Comparison of ENCODE assay signal across 9 mouse cellular contexts in genomic region chr8:70553740-70554139, GRCm38 (mm10). TPM values are rescaled to one million over a fixed set of nuclear protein-coding genes. Genes with fewer than 3 reads are reported as not detected.
DNase-seq lines count a peak whose midpoint lies in the region; ATAC-seq and TF ChIP-seq lines count a peak whose summit lies in the region.
"Had no signal": no experiment of that assay in that cellular context is flagged by ENCODE, and none has a peak within 500 bp of the region (broad histone marks: within the 10 kb centered on the region; RNA-seq: fewer than 3 reads in every experiment).

No protein-coding gene starts in this region.

- TF ChIP-seq CTCF in lung, adult 2 months (IDR thresholded peaks at IDR 0.05; ENCODE audit: insufficient read depth, low read length), result no peak

- peak; percentile 49 to 60 for DNase-seq in lung, adult 18-20 months
- DNase-seq in lung, adult 2 months, result no peak
- DNase-seq in adrenal gland, postnatal 36 days, result peak; percentile 72 to 80
- DNase-seq in gastrocnemius, adult 8-10 months (ENCODE audit: low spot score in 2 of 2), result peak; percentile 58 to 81
- DNase-seq in skeletal muscle tissue, adult 2 months (ENCODE audit: low read depth, low spot score), result peak; percentile 78
- no peak for DNase-seq in spleen, adult 12 weeks (ENCODE audit: low spot score)
- no peak for DNase-seq in embryonic facial prominence, embryonic 10.5 days (ENCODE audit: low spot score)

- H3K9ac ChIP-seq in intestine, embryonic 16.5 days (ENCODE audit: low read depth, low read length), result no peak overlapping the region

- H3K9me3 ChIP-seq in intestine, embryonic 16.5 days (ENCODE audit: control insufficient read depth, low read length), result no peaks in the 10 kb centered on the region
- no peaks in the 10 kb centered on the region for H3K9me3 ChIP-seq in embryonic facial prominence, embryonic 10.5 days

- ATAC-seq in intestine, embryonic 16.5 days, result no peak
- ATAC-seq: Patski had no signal

- H3K27ac ChIP-seq in intestine, embryonic 16.5 days (ENCODE audit: low read length), result 0 out of 2 replicates have a peak overlapping the region, but pooled peaks have one; percentile 16
- no peak overlapping the region for H3K27ac ChIP-seq in embryonic facial prominence, embryonic 10.5 days (replicated peaks)

- no peaks in the 10 kb centered on the region for H3K27me3 ChIP-seq in intestine, embryonic 16.5 days (replicated peaks; ENCODE audit: control insufficient read depth, insufficient read depth, low read length)
- no peaks in the 10 kb centered on the region for H3K27me3 ChIP-seq in embryonic facial prominence, embryonic 10.5 days (replicated peaks; ENCODE audit: low read depth, poor library complexity, severe bottlenecking)
- H3K27me3 ChIP-seq: Patski had no signal

- TF ChIP-seq POLR2A in lung, adult 2 months (IDR thresholded peaks at IDR 0.05; ENCODE audit: borderline replicate concordance, extremely low read depth, low read depth, low read length), result no peak

- no peak overlapping the region for H3K4me3 ChIP-seq in lung, adult 2 months (replicated peaks; ENCODE audit: extremely low read depth, low read depth, low read length)
- no peak overlapping the region for H3K4me3 ChIP-seq in intestine, embryonic 16.5 days (ENCODE audit: low read length)
- no peak overlapping the region for H3K4me3 ChIP-seq in embryonic facial prominence, embryonic 10.5 days

- H3K36me3 ChIP-seq in intestine, embryonic 16.5 days (ENCODE audit: control insufficient read depth, insufficient read depth, low read length), result no peaks in the 10 kb centered on the region
- peaks cover 5% of the 10 kb centered on the region for H3K36me3 ChIP-seq in embryonic facial prominence, embryonic 10.5 days (replicated peaks)

- H3K4me2 ChIP-seq in intestine, embryonic 16.5 days (ENCODE audit: low read depth, low read length), result no peak overlapping the region

- H3K4me1 ChIP-seq in lung, adult 2 months (ENCODE audit: control insufficient read depth, insufficient read depth, low read length), result peaks cover 36% of the 10 kb centered on the region
- H3K4me1 ChIP-seq in intestine, embryonic 16.5 days (ENCODE audit: control insufficient read depth, insufficient read depth, low read length), result peaks cover 21% of the 10 kb centered on the region
- H3K4me1 ChIP-seq in embryonic facial prominence, embryonic 10.5 days, result peaks cover 17% of the 10 kb centered on the region; the same call in 1 of the 2 replicates

RNA-seq across cellular contexts. Expression of gene Ell, which starts 14.5 kb away (rescaled TPM):
- 29.6 and 32.9 TPM in 2 replicates for polyA plus RNA-seq in lung, adult 2 months (2012; rRNA removed)
- total RNA-seq in adrenal gland, postnatal 36 days (2021), result 10 to 100 TPM; 22.3 to 25.3 TPM
- total RNA-seq in gastrocnemius, adult 8-10 months (2022), result 10 to 100 TPM; 11.9 to 14.7 (median 12.3) TPM
- 16.6 and 17.7 TPM in 2 replicates for polyA plus RNA-seq in intestine, embryonic 16.5 days (2015; fragmentation: Nextera tagmentation; extraction: Ambion mirVana)
- polyA plus RNA-seq in embryonic facial prominence, embryonic 10.5 days (2016; fragmentation: Nextera tagmentation; extraction: Ambion mirVana), result 20.8 and 21.1 TPM in 2 replicates

RNA-seq across cellular contexts. Expression of gene Kxd1, which starts 26.0 kb away (rescaled TPM):
- polyA plus RNA-seq in lung, adult 2 months (2012; rRNA removed), result 48.7 and 54.6 TPM in 2 replicates
- total RNA-seq in adrenal gland, postnatal 36 days (2021), result 10 to 100 TPM; 63.2 to 89.1 TPM
- total RNA-seq in gastrocnemius, adult 8-10 months (2022), result 10 to 100 TPM; 68.3 to 80.8 (median 76.7) TPM
- 65.3 and 67.3 TPM in 2 replicates for polyA plus RNA-seq in intestine, embryonic 16.5 days (2015; fragmentation: Nextera tagmentation; extraction: Ambion mirVana)
- polyA plus RNA-seq in embryonic facial prominence, embryonic 10.5 days (2016; fragmentation: Nextera tagmentation; extraction: Ambion mirVana), result 49.7 and 51.0 TPM in 2 replicates

RNA-seq across cellular contexts. Expression of gene Fkbp8, which starts 26.2 kb away (rescaled TPM):
- polyA plus RNA-seq in lung, adult 2 months (2012; rRNA removed), result 361 and 369 TPM in 2 replicates
- total RNA-seq in adrenal gland, postnatal 36 days (2021), result 100 to 1,000 TPM; 265 to 329 TPM
- 100 to 1,000 TPM; 113 to 123 (median 120) TPM for total RNA-seq in gastrocnemius, adult 8-10 months (2022)
- 320 and 328 TPM in 2 replicates for polyA plus RNA-seq in intestine, embryonic 16.5 days (2015; fragmentation: Nextera tagmentation; extraction: Ambion mirVana)
- polyA plus RNA-seq in embryonic facial prominence, embryonic 10.5 days (2016; fragmentation: Nextera tagmentation; extraction: Ambion mirVana), result 278 and 285 TPM in 2 replicates

RNA-seq across cellular contexts. Expression of gene Isyna1, which starts 40.4 kb away (rescaled TPM):
- 102 and 112 TPM in 2 replicates for polyA plus RNA-seq in lung, adult 2 months (2012; rRNA removed)
- total RNA-seq in adrenal gland, postnatal 36 days (2021), result 100 to 1,000 TPM in 1 of 2 experiments, 10 to 100 TPM in 1; 98.7 to 260 TPM
- 1 to 10 TPM; 1.9 to 3.4 (median 2.4) TPM for total RNA-seq in gastrocnemius, adult 8-10 months (2022)
- polyA plus RNA-seq in intestine, embryonic 16.5 days (2015; fragmentation: Nextera tagmentation; extraction: Ambion mirVana), result 105 and 121 TPM in 2 replicates
- polyA plus RNA-seq in embryonic facial prominence, embryonic 10.5 days (2016; fragmentation: Nextera tagmentation; extraction: Ambion mirVana), result 184 and 187 TPM in 2 replicates

RNA-seq across cellular contexts. Expression of gene Uba52, which starts 43.1 kb away (rescaled TPM):
- 370 and 371 TPM in 2 replicates for polyA plus RNA-seq in lung, adult 2 months (2012; rRNA removed)
- total RNA-seq in adrenal gland, postnatal 36 days (2021), result 1,000 to 10,000 TPM; 1,515 to 1,560 TPM
- total RNA-seq in gastrocnemius, adult 8-10 months (2022), result 100 to 1,000 TPM; 794 to 918 (median 839) TPM
- 991 TPM in 2 replicates for polyA plus RNA-seq in intestine, embryonic 16.5 days (2015; fragmentation: Nextera tagmentation; extraction: Ambion mirVana)
- 908 and 951 TPM in 2 replicates for polyA plus RNA-seq in embryonic facial prominence, embryonic 10.5 days (2016; fragmentation: Nextera tagmentation; extraction: Ambion mirVana)

Comparison
In these comparisons a context has a peak if more than half of its experiments do, and no peak if none do; other contexts are left out.
1. DNase-seq: peak in lung, adult 18-20 months (2 of 2), adrenal gland, postnatal 36 days (2 of 2), gastrocnemius, adult 8-10 months (2 of 2) and skeletal muscle tissue, adult 2 months (single experiment); none in lung, adult 2 months (single experiment), spleen, adult 12 weeks (single experiment) and embryonic facial prominence, embryonic 10.5 days (single experiment).